Mouse (Mus musculus): ENCODE measurements at regions not wholly inside any gene's neighbourhood (a gene's known extent, or its start where the extent isn't known, plus 50 kb on each side); places are given as distances from the start of the nearest gene placed in this dataset.

GRCm38 (mm10) chr3:141140606-141141005 is 71.5 kb downstream of the Pdha2 start:
- no peak for DNase-seq

GRCm38 (mm10) chr3:141112387-141113163 is 99.6 kb downstream of the Pdha2 start:
- DNase-seq = peak in 1 of 2 experiments; percentile 2

GRCm38 (mm10) chr3:141111705-141112385 is 100.3 kb downstream of the Pdha2 start:
- DNase-seq = no peak
